Mouse (Mus musculus) ZHBTc4 (cell line): ENCODE measurements at regions not wholly inside any gene's neighbourhood (a gene's known extent, or its start where the extent isn't known, plus 50 kb on each side); places are given as distances from the start of the nearest gene placed in this dataset.

ENCODE experiments used
- DNase-seq: peaks from one replicate; pipeline ENCODE4 v3.0.0-alpha.2; 2011; ENCODE audit warnings: low read depth, low spot score

DNA sequence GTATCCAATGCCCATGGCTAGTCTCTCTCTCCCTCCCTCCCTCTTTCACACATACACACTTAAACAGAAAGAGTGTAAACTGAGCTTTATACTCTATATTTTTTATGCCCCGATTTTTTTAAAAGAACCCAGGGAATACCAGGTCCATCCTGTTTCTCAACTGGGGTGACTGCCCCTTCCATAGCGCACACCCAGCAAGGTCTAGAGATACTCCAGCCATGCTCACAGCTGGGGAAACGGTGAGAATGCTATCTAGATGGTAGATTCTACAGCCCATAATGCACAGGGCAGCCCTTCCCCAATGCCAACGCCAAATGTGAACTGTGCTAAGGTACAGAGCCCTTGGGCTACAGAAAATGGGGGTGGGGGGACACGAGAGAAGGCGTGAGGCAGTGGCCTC is 51.2 kb upstream of the Tln2 start:
- no peak for DNase-seq

DNA sequence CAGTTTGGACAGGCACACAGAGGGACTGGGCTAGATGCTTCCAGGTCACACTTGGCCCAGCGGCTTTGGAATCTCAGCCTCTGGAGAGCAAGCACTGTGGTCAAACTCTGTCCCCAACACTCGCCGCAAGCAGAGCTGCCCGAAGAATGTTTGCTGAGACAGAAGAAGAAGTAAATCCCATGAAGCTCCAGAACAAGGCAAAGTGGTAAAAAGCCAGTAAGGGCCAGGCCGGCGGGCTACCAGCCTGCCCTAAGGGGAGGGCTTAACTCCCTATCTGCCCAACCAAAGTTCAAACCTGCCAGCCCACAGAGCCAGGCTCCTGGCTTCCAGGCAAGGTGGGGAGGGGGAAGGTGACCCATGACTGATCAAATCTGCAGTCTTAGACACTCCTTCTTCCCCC is 52.2 kb upstream of the Tln2 start:
- no peak for DNase-seq

DNA sequence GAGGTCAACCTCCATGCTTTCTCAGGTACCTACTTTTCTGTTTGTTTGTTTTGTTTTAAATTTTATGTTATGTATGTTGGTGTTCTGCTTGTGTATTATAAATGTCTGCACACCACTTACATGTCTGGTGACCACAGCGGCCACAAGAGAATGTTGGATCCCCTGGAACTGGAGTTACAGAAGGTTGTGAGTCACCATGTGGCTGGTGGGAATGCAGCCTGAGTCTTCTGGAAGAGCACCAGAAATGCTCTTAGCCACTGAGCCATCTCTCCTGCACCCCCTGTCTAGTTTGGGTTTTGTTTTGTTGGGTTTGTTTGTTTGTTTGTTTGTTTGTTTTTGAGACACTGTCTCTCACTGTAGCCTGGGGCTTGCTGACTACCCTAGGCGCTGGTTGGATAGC is 52.6 kb upstream of the Tln2 start:
- no peak for DNase-seq

DNA sequence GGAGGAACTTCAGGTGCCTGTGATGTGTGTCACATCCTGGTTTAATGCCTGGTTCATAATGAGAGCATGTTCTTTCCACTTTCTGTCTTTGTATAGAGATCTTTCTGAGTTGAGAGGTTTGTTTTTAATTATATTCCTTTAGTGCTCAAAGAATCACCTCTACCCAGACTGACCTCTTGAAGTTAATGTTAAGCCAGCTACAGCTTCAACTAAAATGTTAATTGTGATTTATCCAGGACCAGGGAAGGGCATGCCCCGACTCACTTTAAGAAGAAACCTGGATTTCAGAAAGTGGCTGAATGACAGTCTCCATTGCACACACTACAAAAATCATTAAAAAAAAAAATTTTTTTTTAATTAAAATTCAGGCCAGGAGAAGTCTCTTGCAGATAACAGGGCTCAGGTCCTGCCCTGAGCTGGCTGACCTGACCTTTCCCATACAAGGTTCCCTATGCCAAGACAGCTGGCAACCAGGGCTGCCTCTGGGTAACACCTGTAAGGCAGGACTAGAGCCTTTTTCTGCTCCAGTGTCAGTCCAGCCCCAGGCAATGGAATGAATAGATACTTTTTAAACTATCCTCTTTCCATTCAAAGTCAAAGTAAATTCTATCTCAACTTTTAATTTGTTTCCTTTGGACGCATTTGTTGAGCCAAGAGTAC is 54.7 kb upstream of the Tln2 start:
- DNase-seq, result peak; percentile 15

DNA sequence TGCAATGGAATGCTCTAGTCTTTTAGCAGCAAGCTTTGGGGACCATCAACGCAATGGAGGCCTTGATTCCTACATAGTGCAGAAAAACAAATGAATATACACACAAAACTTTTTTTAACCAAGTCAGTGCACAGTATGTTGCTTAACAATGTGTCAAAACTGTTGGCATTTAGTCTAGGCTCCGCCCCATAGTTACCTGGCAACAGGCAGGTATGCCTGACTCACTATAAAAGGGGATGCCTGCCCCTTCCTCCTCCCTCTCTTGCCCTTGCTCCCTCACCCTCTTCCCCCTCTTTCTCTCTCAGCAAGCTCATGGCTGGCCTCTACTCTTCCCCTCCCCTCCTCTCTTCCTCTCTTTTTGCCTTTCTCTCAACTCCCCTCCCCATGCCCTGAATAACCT is 56.7 kb upstream of the Tln2 start:
- no peak for DNase-seq

DNA sequence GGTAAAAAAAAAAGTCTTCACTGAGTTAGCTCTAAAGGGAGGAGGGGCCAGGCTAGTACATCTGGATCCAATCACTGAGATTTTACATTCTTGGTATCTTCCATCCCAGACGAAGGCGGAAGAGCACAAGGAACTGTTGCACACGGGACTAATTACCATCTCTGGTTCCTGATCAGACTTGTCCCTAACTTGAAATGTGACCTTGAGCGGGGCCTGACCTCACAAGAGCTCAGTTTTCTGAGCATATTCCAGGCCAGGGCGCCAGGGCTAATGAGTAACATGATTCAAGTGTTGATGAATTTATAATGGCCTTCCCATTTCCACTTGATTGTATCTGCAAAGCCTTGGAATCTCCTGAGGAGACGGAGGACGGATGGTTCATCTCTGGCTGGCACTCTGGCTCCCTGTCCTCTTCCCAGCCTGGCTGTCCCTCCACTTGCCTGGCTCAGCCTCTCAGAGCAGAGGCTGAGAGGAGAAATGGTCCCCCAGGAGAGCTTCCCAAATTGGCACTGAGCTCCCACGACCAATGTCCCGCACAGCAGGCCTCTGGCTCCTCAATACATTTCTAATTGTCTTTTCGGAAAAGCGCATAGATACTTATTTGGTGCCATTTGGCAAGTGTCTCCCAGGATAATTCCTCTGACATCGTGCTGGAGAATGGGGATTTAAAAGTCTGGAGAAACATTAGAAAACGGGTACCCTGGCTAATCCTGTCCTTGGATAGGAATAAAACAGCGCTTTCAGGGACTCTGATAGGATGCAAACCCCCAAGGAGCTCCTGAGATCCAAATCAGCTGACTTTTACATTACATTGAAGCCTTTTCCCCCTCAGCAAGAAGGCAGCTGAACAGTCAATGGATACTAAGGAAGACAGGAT is 58.1 kb upstream of the Tln2 start:
- peak; percentile 78 for DNase-seq

DNA sequence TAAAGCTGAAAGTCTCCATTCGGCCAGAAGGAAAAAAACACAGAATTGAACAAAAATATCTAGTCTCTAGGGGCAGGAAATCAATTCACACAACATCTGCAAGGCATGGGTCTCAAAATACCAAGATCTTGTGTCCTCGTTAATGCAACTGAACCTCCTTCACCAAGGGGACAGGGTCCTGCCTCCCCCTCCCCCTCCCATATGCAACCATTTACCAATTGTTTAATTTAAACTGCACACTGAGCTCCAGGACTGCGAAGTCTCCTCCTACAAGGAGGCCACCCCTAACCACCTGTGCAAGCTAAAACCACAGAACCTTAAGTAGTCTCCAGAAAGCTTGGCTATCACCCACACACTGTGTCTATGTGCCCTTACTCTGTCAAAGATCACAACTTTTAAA is 61.4 kb upstream of the Tln2 start:
- no peak for DNase-seq

DNA sequence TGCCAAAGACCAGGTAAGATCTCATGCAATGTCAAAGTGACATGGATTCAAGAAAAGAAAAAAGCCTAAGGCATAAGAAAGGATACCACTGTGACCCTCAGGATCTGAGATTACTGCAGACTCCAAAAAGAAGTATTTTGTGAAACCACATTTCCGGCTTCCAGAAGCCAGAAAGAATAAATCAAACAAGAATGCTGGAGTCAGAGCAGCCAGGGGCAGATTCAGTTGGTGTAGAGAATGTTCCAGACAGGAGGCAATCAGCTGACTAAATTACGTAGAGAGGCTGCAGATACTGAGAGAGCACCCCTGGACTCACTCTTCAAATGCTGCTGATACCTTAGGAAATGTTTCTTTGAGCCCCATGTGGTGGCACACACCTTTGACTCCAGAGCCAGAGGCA is 67.7 kb upstream of the Tln2 start:
- DNase-seq, result no peak

DNA sequence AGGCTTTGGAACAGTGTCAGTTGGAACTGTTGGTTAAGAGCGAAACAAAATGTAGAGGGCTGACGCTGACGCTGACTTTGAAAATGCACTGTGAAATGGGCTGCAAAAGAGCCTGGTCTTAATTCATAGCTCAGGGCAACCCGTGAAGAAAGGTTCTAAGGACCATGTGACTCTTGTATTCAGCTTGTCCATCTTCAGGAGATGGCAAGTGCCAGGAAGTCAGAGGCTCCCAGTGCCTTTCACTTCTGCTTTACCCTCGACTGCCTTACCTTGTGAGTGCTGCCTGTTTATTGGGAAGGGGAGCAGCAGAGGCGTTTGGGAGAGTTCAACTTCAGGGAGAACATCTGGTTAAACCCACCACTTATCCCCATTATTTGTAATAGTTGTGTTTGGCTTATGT is 70.1 kb upstream of the Tln2 start:
- DNase-seq, result no peak

DNA sequence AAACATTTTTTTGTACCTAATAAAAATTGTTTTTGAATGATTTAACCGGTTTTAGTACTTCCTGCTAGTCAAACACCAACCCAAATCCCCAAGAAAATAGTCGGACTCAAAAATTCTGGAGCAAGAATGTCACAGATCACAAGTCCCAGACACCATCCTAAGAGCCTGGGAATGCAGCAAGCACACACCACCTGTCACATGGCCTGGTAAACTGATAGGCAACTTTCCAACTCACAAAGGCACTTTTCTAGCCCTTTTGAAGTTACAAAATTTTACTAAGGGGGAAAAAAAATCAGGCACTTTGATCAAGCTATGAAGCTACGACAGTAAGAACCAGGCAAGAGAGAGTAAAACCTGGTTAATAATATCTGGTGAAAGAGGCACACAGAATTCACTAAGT is 70.7 kb upstream of the Tln2 start:
- no peak for DNase-seq

DNA sequence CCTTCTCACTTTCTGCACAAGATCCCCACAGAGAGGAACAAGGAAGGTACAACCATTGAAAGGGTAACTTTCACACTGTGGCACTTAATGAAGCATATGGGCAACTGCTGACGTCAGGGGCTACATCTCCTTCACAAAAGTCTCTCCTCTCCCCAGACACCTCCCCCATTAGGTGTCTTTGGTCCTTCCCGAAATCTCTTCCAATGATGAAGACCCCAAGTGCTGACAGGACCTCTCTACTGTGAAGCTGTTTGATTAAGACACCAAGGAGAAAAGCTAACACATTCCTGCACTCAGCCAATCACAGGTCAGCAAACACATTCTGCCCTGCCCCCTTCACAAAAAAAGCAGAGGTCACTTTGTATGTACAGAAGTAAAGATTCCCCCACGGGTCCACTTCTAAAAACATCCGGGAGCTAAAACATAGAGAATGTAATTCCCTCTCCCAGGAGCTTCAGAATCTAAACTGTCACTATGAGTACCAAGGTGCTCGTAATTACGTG is 72.3 kb upstream of the Tln2 start:
- DNase-seq, result no peak

DNA sequence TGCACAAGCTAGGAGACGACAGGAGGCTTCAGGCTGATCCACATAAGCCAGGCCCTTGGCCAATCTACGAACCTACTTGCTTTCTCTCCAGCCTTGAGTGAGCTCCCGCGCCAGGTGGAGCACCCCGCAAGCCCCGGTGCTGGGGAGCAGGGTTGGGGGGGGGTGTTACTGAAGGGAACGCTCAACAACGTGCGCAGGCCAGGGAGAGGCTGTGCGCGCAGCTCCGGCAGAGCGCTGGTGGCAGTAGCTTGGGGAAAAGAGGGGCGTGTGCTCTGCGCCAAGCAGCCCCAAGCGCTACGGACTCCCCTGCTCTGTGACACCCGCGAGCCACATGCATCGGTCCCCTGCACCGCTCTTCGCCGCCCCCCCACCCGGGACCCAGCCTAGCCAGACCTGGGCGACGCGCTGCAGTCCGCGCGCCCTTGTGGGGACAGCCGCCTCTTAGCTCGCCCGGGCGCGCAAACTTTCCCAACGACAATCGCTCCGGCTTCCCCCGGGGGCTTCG is 73.1 kb upstream of the Tln2 start:
- peak; percentile 57 for DNase-seq

DNA sequence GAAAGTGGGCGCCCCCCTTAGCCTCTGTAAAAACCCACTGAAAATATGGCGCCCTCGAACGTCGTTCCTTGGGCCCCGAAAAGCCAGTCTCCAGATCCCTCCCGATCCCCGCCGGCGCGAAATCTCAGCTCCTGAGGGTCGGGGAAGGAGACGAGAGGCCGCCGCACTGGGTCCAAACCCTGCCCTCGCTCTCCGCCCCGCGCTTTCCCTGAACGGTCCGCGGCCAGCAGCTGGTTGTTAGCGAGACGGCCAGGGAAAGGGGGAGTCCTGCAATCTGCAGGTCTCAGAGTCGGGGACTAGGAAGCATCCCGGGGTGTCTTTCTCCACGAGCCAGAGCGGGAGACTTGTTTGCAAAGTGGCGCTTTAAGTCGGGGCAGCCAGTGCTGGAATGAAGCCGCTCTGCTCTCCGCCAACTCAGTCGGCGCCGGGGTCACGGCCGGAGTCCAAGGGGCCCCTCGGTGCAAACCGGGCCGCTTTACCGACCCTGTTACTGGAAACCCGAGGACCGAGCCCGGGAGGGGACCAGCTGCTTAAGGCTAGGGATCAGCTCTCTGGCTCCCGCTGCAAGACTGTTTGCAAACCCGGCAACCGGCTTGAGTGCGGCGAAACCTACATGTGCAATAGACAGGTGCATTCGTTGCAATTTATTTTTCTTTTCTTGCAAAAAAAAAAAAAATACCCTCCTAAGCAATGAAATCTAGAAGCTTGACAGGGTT is 73.7 kb upstream of the Tln2 start:
- peak; percentile 65 for DNase-seq

DNA sequence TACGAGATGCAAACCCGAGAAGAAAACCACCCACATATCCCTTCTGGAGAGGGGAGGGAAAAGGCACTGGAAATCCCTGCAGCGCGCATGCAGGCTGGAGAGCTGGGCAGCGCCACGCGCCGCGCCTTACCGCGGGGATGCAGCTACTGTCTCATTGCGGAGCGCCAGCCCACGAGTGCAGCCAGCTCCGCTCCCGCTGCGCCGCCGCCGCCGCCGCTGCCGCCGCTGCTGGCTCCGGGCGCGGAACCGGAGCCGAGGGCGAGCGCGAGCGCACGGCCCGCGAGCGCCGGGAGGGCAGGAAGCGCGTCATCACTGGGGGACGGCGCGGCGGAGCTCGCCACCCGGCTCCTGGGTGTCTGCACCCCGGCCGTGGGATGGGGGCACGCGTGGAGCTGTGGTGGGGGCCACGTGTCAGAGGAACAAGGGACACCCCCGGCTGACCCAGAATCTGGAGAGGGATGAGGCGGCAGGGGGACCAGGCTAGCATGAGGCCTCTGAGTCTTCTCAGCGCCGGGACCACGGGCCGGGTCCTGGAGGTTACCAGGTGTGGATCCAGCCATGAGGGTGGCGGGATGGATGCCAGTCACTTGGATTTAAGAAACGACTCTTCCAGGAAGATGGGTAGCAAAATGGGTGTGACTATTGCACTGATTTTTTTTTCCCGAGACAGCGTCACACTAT is 74.4 kb upstream of the Tln2 start:
- DNase-seq, result peak; percentile 78

DNA sequence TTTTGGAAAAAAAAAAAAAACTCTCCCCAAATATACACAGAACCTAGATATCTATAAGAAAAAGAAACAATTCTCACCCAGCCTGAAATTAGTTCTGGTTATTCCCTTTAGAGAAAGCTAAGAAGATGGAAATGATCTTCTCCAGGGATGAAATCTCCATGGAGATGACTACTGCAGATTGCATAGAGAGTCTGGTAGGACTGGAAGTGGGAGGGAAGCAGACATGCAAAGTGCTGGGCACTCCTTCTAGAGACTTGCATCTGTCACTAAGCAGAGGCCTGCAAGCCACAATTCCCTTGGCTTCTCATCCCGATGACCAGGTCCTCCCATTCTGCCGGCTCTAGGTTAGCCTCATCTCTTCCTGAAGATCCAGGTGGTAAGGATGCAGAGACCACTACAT is 87.3 kb upstream of the Tln2 start:
- DNase-seq, result no peak

DNA sequence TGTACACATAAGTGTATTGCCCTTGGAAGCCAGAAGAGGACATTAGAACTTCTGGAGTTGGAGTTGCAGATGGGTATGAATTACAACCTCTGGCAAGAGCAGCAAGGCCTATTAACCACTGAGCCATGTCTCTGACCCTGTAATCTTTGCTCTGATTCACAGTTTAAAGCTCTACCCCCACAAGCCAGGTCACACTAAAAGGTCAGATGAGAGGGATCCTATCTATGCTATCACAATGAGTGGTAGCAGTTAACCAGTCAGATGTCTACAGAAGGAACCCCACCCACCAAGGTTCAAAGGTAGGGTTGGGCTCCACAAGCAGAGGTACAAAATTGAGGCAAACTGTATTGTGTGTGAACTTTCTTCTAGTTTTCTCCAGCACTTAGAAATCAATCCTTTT is 94.5 kb upstream of the C2cd4b start:
- no peak for DNase-seq

DNA sequence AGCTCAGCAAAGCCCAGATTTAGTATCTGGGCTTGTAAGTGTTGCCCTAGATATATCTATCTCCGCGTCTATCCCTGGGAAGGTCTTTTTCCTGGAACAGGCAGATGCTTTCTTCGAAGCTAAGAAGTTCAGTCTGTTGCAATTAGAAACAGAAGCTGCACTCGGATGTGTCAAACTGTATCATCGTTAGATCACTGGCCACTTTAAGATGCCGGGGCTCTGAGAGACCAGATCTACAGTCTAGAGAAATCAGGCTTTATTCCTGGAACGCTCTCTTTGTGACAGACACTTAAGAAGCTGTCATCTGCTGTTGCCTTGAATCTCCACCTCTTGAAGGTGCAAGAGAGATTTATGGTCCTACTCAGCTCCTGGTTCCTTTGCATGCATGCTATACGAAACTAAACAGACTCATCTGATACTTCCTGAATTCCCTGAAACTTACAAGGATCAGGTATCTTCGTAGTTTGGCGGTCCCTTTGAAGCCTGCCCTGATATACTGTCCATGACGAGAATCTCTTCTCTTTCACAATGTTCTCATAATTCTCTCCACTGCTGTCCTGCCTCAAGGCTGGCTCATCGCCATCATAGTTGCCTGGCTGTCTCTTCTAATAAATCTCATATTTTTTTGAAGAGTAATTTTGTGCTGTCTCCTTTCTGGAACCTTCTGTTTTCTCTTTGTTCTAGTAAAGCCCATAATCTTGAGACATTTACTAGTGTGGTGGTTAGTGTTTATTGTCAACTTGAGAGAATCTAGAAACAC is 88.8 kb upstream of the C2cd4b start:
- DNase-seq, result no peak

DNA sequence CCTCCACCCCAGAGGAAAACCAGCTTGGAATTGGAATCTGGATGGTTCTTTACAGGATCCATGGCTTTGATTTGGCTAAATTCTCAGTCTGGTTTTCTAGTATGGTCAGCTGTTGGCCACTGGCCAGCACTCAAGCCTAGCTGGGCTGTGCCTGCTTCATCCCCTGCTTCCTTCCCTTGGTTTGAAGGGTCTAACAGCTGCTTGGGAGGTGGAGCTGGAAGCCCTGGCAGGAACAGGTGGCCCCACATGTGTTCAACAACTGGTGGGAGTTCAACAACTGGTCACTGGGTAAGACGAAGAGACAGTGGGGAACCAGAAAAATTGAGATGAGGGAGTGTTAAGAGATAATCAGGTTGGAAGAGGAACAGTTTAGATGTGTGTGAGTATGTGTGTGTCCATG is 82.3 kb upstream of the C2cd4b start:
- no peak for DNase-seq

DNA sequence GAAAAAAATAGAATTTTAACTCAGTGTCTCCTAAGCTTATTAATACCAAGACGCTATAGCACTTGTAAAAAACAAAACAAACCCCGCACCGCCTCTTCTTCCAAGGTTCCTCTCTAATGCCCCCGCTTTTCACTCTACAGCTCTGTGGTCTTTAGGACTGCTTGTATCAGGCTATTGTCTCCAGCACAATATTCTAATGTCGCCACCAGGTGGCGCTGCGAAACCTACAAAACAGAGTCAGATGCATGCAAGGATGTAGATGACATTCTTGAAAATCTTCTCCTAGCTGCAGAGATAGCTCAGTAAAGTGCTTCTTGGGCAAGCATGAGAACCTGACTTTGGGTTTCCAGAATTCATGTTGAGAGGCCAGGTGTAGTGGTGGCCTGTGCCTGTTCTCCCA is 75.9 kb upstream of the C2cd4b start:
- peak; percentile 88 for DNase-seq

DNA sequence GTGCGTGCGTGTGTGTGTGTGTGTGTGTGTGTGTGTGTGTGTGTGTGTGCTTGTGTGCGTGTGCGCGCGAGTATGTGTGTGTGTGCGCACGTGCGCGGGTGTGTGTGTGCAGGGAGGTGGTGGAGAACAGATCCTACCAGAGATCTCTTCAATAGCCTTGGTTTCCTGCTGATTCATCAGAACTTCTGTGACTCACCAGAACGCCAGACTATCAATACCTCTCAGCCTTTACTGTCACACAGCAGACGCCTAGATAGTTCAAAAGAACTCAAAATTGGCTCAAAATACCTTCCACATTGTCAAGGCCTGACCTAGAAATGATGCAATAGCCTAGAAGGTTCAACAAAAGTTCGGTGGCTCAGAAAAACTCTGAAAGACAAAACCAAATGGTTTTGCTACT is 66.8 kb upstream of the C2cd4b start:
- no peak for DNase-seq

DNA sequence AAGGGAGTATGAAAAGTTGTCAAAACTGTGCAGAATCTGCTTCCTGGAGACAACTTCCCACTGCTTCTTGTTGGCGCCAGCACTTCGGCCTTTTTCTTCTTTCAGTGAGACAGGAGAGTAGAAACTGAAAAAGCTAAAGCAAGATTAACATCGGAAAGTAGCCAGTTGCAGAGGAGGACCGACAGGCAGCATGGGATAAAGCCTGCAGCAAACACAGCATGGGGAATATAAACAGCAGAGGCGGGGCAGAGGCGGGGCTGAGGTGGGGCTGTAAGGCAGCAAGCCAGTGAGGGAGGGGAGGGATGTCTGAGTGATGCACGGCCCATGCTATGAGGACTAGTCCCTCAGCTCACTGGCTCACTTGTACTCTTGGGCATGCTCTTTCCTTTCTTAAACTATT is 65.5 kb upstream of the C2cd4b start:
- peak; percentile 21 for DNase-seq
